Mouse (Mus musculus): ENCODE results near the gene Usp32.
"Not testable (repeated sequence)": the region's sequence is repeated elsewhere in the genome, so short reads cannot be mapped to it uniquely, and the experiment has no call there.

Gene Usp32

GRCm38 (mm10) chr11:85139581-85140540 lies at the start of gene Usp32:
Usp32 (minus strand) TSS chr11:85140161.
- in situ Hi-C loops (cut with MboI, MseI): no loop called here

GRCm38 (mm10) chr11:85189110-85189509 lies 49.1 kb upstream of the Usp32 start:
- in situ Hi-C loops (cut with MboI, MseI): no loop called here

- in situ Hi-C loops (cut with MboI, MseI): no loop called here
Measured at GRCm38 (mm10) chr11:85184839-85185238, 44.9 kb upstream of the Usp32 start.

GRCm38 (mm10) chr11:85184082-85184481 lies 44.1 kb upstream of the Usp32 start:
- in situ Hi-C loops (cut with MboI, MseI): no loop called here

- in situ Hi-C loops (cut with MboI, MseI): no loop called here
Measured at GRCm38 (mm10) chr11:85183284-85183779, 43.4 kb upstream of the Usp32 start.

- in situ Hi-C loops (cut with MboI, MseI): no loop called here
Measured at GRCm38 (mm10) chr11:85182617-85183283, 42.8 kb upstream of the Usp32 start.

GRCm38 (mm10) chr11:85178413-85178812 lies 38.5 kb upstream of the Usp32 start:
- in situ Hi-C loops (cut with MboI, MseI): loop anchor here (5.0 kb wide), 1 partner anchor 79 kb away; no protein-coding TSS in a partner anchor

- in situ Hi-C loops (cut with MboI, MseI): loop anchor here (5.0 kb wide), 1 partner anchor 80 kb away; no protein-coding TSS in a partner anchor
Measured at GRCm38 (mm10) chr11:85177761-85178160, 37.8 kb upstream of the Usp32 start.

GRCm38 (mm10) chr11:85175941-85176340 lies 36.0 kb upstream of the Usp32 start:
- in situ Hi-C loops (cut with MboI, MseI): loop anchor here (5.0 kb wide), 1 partner anchor 81 kb away; no protein-coding TSS in a partner anchor

GRCm38 (mm10) chr11:85170833-85171232 lies 30.9 kb upstream of the Usp32 start:
- in situ Hi-C loops (cut with MboI, MseI): no loop called here

- in situ Hi-C loops (cut with MboI, MseI): no loop called here
Measured at GRCm38 (mm10) chr11:85170058-85170740, 30.2 kb upstream of the Usp32 start, which contains the start of gene 1700125H20Rik. 1700125H20Rik (plus strand) TSS chr11:85170404.

GRCm38 (mm10) chr11:85167503-85167902 lies 27.5 kb upstream of the Usp32 start:
- in situ Hi-C loops (cut with MboI, MseI): no loop called here

- in situ Hi-C loops (cut with MboI, MseI): no loop called here
Measured at GRCm38 (mm10) chr11:85164371-85164770, 24.4 kb upstream of the Usp32 start.

- in situ Hi-C loops (cut with MboI, MseI): not testable (repeated sequence)
Measured at GRCm38 (mm10) chr11:85163014-85163413, 23.1 kb upstream of the Usp32 start.

- in situ Hi-C loops (cut with MboI, MseI): no loop called here
Measured at GRCm38 (mm10) chr11:85157301-85157700, 17.3 kb upstream of the Usp32 start.

GRCm38 (mm10) chr11:85152256-85152930 lies 12.4 kb upstream of the Usp32 start:
- in situ Hi-C loops (cut with MboI, MseI): no loop called here

- in situ Hi-C loops (cut with MboI, MseI): no loop called here
Measured at GRCm38 (mm10) chr11:85138776-85139474, 1.0 kb downstream of the Usp32 start.

- in situ Hi-C loops (cut with MboI, MseI): no loop called here
Measured at GRCm38 (mm10) chr11:85131542-85131941, 8.4 kb downstream of the Usp32 start.

GRCm38 (mm10) chr11:85128883-85129282 lies 11.1 kb downstream of the Usp32 start:
- in situ Hi-C loops (cut with MboI, MseI): no loop called here

All from regulatory T cell (primary cell).